Mouse (Mus musculus) bone marrow macrophage, adult 2 months (primary cell): ENCODE results near the gene Rasgrp4. TPM values are rescaled to one million over a fixed set of nuclear protein-coding genes. Genes with fewer than 3 reads are reported as not detected.
"Not testable (repeated sequence)": the region's sequence is repeated elsewhere in the genome, so short reads cannot be mapped to it uniquely, and the experiment has no call there.

ENCODE experiments used
- H3K27ac ChIP-seq: 2 replicates; pipeline ENCODE4 v1.5.1; 2012; ENCODE audit warnings: low read depth, low read length; ENCODE audit not compliant: insufficient read depth
- H3K4me1 ChIP-seq: 2 replicates; pipeline ENCODE4 v1.6.1; 2012; ENCODE audit warnings: low read length; ENCODE audit not compliant: control insufficient read depth, insufficient read depth
- H3K4me3 ChIP-seq: 2 replicates; pipeline ENCODE4 v1.5.1; 2012; ENCODE audit warnings: mild to moderate bottlenecking, low read length, moderate library complexity; ENCODE audit not compliant: insufficient read depth
- CTCF ChIP-seq: IDR thresholded peaks from 2 replicates; pipeline ENCODE4 v1.5.1; 2012; ENCODE audit warnings: low read depth, mild to moderate bottlenecking, low read length, moderate library complexity
- POLR2A ChIP-seq: IDR thresholded peaks from 2 replicates; pipeline ENCODE4 v1.6.1; 2012; ENCODE audit warnings: mild to moderate bottlenecking, low read depth, low read length, borderline replicate concordance
- polyA plus RNA-seq: library from polyadenylated mRNA; stranded (reverse); fragments of >200 nt; gene quantifications from 2 replicates; pipeline ENCODE4 v1.2.4, GENCODE M21; 2012; ENCODE audit not compliant: missing spikeins, insufficient read depth, insufficient read length

Gene Rasgrp4
- polyA plus RNA-seq, 1 experiment: 91.6 TPM

- no peak overlapping the region for H3K27ac ChIP-seq
- H3K4me3 ChIP-seq: no peak overlapping the region
- no peaks in the 10 kb centered on the region for H3K4me1 ChIP-seq
- no peak for TF ChIP-seq CTCF
- TF ChIP-seq POLR2A: no peak
Measured at GRCm38 (mm10) chr7:29122821-29123220, 11.8 kb upstream of the Rasgrp4 start.

DNA sequence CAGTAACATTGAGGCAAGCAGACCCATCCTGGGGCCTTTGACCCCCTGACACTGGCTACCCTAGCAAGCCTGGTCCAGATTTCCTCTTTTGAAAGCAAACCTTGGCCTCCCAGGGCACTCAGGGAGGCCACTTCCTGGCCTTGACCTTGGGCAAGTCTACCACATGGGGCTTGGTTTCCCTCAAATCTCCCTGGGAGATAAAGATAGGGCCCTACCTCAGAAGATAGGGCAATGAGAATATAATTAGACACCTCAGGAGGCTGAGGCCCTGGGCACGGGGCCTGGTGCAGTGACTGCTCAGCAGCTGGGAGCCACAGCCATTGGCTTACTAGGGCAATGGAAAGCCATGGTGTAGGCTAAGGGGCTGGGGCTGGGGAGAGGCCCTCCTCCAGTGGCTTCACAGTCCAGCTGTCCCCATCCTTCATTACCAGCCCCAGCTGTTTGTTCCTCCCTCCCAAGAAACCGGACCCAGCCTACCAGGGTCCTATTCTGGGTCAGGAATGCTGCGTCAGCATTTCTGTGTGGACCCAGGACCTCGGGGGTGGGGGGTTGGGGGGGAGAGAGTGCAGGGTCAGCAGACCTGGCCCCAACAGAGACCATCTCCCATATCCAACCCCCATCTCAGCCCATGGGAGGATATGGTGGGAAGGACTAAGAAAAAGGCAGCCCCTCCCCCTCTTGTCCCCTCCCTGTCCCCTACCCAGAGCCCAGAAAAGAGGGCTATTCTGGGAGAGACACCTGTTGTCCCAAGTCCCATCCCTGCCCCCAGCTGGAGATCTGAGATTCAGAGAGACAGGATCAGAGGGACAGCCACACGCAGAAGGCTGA is 10.9 kb upstream of the Rasgrp4 start:
- no peak overlapping the region for H3K4me3 ChIP-seq
- H3K4me1 ChIP-seq: no peaks in the 10 kb centered on the region
- TF ChIP-seq CTCF: no peak
- no peak for TF ChIP-seq POLR2A
- no peak overlapping the region for H3K27ac ChIP-seq

GRCm38 (mm10) chr7:29124970-29125369 is 9.7 kb upstream of the Rasgrp4 start, which contains the start of gene Ryr1:
Gene Ryr1, minus strand, starts transcription at chr7:29125179.
- no peak for TF ChIP-seq POLR2A
- H3K27ac ChIP-seq: no peak within 1 kb of the TSS
- no peaks in the 10 kb centered on the region for H3K4me1 ChIP-seq
- peak within 1 kb of the TSS; percentile 39; the same call in 1 of the 2 replicates for H3K4me3 ChIP-seq

GRCm38 (mm10) chr7:29126173-29126915 is 8.3 kb upstream of the Rasgrp4 start:
- no peaks in the 10 kb centered on the region for H3K4me1 ChIP-seq
- no peak overlapping the region for H3K4me3 ChIP-seq
- H3K27ac ChIP-seq: no peak overlapping the region
- TF ChIP-seq POLR2A: no peak
- TF ChIP-seq CTCF: peak; percentile 74

DNA sequence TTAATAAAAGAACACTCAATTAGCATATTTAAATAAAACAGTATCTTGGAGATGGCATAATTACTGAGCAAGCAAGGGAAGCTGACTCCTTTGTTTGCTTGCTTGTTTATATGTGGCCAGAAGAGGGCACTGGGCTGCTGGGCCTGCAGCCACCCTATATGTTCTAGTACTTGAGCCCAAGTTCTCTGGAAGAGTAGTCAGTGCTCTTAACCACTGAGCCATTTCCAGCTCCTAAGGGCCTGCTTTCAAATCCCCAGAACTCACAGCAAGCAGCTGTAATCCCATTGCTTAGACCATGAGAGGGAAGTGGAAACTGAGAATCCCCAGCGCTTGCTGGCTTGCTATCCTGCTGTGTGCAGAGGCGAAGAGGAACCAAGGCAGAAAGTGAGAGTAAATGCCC is 5.9 kb upstream of the Rasgrp4 start:
- peak; percentile 57 for TF ChIP-seq CTCF
- TF ChIP-seq POLR2A: no peak
- Histone ChIP-seq H3K4me1 (no peaks in the 10 kb centered on the region), H3K4me3 (no peak overlapping the region), H3K27ac (0 out of 2 replicates have a peak overlapping the region, but pooled peaks have one; percentile 3)

GRCm38 (mm10) chr7:29134230-29134629 is 421 bp upstream of the Rasgrp4 start:
- H3K27ac ChIP-seq: no peak overlapping the region
- H3K4me3 ChIP-seq: peak overlapping the region; percentile 43
- peaks cover 16% of the 10 kb centered on the region for H3K4me1 ChIP-seq
- TF ChIP-seq POLR2A: no peak
- TF ChIP-seq CTCF: no peak

GRCm38 (mm10) chr7:29137429-29137828 is 2.8 kb downstream of the Rasgrp4 start:
- TF ChIP-seq POLR2A: no peak
- TF ChIP-seq CTCF: no peak
- H3K4me3 ChIP-seq: no peak overlapping the region
- H3K4me1 ChIP-seq: peaks cover 16% of the 10 kb centered on the region
- no peak overlapping the region for H3K27ac ChIP-seq

- peaks cover 20% of the 10 kb centered on the region for H3K4me1 ChIP-seq
- not testable (repeated sequence) for H3K27ac ChIP-seq, H3K4me3 ChIP-seq
Measured at GRCm38 (mm10) chr7:29139237-29139636, 4.6 kb downstream of the Rasgrp4 start.

DNA sequence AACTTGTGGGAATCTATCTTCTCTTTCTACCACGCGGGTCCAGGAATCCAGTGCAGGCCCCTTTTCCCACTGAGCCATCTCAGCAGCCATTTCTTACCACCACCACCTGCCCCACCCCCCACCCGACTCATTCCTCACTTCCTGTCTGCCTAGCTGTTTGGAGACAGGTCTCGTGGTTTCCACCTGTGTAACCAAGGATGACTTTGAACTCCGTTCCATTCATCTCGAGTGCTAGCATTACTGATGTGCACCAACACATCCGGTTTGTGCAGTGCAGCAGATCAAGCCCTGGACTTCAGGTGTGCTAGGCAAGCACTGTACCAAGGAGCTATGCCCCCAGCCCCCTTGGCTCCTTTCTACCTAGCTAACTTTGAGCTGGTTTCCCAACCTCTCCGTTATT is 6.8 kb downstream of the Rasgrp4 start:
- H3K27ac ChIP-seq: no peak overlapping the region
- no peak overlapping the region for H3K4me3 ChIP-seq
- peaks cover 14% of the 10 kb centered on the region for H3K4me1 ChIP-seq
- no peak for TF ChIP-seq POLR2A
- no peak for TF ChIP-seq CTCF

DNA sequence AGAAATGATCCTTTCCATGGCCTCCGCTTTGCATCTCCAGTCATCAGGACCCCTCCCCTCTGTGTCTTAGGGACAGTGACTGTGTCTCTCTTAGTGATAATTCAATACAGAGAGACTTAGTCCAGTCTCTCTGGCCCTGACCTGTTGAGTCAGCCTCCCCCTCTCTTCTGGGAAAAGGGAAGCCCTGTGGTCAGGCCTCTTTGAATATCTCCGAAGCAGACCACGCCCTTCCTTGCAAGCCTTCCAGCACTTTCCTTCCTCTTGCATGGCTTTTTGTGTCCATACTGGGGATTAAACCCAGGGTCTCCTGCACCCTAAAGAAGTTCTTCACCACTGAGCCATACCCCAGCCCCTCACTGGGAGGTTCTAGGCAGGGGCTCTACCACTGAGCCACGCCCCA is 9.4 kb downstream of the Rasgrp4 start:
- H3K4me3 ChIP-seq: no peak overlapping the region
- H3K4me1 ChIP-seq: peaks cover 13% of the 10 kb centered on the region
- no peak overlapping the region for H3K27ac ChIP-seq
- no peak for TF ChIP-seq CTCF
- TF ChIP-seq POLR2A: no peak
